Mouse (Mus musculus) frontal cortex, adult (tissue): ENCODE results near the gene Gbx1.

Experiments
- ATAC-seq: cut with Nextera tagmentation; 2 replicates; pipeline ENCODE4 v1.9.2; 2017; ENCODE audit warnings: mild to moderate bottlenecking, moderate library complexity, mixed read lengths; ENCODE audit not compliant: low TSS enrichment

The Gbx1 gene

DNA sequence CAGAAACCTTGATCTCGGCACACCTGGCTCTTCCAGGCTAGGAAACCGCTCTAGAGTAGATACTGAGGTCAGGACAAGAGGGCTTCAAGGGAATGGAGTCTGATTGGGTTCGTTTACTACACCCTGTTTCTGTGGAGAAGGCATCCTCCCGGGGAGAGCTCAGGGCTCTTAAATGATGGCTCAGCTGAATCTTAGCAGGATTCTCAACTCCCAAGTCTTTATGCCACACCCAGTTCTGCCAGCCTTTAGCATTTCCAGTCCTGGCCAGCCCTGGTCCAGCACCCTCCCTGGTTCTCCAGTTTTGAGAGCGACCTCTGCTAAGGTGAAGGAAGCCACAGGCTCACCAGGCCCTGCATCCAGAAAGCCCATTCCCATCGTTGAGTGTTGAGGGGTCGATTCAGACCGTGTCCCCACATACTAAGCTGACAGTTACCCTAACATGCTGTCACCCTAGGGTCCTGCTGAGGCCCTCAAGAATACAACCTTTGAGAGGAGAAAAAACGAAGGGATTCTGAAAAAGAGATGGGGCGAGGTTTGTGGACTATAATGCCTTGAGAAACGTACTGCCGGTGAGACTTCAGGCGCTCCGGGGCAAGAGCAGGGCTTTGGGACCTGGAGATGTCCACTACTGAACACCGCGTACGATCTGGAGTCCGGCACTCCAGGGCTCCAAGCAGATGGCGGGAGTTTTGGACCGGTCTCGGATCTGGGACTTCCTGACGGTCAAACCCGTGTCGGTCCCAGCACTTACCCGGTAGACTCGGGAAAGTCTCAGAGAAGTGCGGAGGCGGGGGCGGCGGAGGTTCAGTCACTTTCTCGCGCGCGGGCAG is 1.4 kb downstream of the Gbx1 start:
- no peak; the same call in 1 of the 2 replicates for ATAC-seq

DNA sequence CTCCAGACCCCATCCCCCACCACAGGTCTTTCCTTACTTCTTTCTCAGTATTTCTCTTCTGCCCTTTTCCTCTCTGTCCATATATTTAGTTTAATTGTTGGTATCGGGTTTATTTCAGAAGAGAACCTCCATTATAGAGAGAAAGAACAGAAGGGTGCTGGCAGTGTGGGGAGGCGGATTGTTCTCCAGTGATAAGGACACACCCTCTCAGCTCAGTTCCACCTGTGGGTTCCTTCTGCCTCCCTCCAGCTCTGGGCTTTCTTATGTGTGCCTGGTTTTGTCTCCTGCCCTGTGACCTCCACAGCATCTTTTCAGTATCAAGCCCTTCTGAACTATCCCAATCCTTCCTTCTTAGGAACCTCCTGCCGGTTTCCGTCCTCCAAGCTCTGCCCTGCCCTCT is 2.5 kb downstream of the Gbx1 start:
- ATAC-seq, result no peak

DNA sequence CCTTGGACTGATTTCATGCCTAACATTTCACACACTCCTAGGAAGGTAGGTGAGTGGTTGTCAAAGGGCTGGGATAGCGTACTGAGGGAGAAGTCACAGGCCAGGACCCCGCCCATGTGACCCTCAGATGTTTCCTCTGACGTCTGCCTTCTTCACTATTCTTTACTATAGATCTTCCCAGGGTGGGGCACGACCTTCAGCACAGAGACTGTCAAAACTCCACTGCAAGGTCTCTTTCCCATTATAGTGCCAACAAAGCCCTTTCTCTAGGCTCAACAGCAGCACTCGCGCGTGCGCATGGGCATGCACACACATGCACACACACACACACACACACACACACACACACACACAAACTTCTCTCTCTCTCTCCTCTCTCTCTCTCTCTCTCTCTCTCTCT is 3.2 kb downstream of the Gbx1 start:
- no peak for ATAC-seq

DNA sequence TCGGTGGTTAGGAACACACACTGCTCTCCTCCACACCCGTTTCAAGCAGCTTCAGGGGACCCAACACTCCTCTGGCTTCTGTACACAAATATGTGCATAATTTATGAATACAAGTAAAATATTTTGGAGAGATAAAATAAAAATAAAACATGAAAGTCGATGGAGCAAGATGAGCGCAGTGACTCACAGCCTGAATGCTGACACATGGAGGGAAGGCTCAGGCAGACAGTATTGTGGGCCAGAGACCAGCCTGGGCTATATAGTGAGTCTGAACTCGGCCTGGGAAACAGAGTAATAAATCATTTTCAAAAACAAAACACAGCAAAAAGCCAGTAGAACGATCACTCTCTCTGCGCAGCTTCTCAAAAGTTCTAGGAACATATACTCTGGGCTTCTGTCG is 5.6 kb downstream of the Gbx1 start:
- no peak for ATAC-seq

DNA sequence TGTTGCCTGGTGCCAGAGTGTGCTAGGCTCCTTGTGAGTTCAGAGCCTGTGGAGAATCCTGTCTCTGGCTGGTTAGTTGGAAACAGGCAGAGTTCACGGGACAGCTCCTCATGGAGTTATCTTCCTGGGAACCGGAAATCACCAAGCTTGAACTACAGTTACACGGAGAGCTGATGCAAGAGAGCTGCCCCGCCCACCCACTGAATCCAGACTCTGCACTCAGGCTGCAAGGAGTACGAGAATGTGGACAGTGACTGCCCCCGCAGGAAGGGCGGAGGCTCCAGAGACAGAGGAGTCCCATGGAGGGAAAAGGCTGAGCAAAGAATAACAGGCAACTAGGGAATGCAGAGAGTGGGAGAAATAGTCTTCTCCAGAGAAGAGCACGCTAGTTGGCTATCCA is 14.7 kb downstream of the Gbx1 start:
- no peak for ATAC-seq

DNA sequence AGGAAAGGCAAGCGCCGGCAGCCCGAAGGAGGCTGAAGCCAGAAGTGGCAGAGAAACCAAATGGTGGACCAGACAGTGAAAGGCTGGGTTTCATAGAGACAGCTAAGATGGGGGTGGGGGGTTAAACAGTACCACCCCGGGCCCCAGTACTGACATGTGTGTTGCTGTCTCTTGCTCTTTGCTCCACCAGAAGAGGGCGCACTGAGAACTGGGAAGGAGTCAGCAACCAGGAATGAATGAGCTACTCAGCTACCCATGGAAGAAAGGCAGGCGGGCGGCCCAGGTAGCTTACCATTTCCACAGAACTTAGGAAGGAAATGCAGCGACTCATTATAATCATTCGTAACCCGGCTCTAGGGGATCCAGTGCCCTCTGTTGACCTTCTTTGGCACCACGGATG is 16.4 kb downstream of the Gbx1 start:
- peak; percentile 65 for ATAC-seq

DNA sequence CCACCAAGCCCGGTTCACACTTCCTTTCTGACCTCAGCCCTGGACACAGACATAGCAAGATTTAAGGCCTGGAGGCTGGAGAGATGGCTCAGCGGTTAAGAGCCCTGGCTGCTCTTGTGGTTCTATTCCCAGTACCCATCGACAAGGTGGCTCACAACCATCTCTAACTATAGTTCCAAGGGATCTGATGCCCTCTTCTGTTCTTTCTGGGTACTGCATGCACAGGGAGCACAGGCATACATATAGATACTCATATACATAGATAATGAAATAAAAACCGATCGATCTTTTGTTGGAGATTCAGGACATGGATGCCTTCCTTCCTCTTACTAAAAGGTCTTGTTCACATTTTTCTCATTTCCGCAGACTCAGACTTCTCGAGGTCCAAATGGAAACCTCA is 18.6 kb downstream of the Gbx1 start:
- ATAC-seq, result no peak

DNA sequence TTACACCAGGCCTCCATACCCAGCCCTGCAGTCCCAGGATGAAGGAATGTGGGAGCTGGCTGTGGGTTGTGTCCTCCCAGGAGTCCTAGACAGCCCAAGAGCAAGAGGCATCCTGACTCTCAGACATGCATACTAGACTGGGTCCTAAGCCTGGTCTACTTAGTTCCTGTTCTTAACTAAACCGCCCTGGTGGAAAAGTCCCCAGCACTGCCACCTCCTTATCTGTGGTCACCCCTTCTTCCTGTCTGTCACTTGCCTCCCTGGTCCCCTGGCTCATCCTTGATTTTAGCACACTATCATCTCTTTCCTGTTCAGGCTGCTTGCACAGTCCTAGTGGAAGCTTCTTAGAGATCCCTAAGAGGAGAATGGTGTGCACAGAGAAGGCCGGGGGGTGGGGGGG is 21.5 kb downstream of the Gbx1 start:
- ATAC-seq, result no peak

DNA sequence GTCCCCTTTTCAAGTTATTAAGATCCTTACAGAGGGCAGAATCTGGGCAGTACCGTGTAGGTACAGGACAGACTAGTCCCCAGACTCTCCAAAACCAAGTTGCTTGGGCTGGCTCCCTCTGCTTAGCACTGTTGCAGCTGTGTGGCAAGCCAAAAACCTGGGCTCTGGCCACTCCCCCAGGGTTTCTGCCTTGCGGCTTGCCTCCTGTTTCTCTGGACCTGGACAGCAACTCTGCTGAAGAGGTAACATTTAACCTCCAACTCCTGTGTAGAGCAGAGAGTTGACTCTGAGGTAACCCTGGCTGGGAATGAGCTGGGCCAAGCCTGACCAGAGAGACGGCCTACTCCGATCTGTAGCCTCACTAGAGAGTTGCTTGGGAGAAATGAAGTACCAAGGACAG is 24.2 kb downstream of the Gbx1 start:
- ATAC-seq, result no peak

DNA sequence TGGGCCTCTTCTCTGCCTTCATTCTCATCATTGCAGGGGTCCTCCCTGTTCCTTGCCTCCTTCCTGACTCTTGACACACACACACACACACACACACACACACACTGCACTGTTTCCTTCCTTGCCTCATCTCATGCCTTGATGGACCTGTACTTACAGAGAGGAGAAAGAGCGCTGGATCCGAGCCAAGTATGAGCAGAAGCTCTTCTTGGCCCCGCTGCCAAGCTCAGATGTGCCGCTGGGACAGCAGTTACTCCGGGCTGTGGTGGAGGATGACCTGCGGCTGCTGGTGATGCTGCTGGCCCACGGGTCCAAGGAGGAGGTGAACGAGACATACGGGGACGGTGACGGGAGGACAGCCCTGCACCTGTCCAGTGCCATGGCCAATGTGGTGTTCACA is 26.2 kb downstream of the Gbx1 start:
- ATAC-seq, result no peak

DNA sequence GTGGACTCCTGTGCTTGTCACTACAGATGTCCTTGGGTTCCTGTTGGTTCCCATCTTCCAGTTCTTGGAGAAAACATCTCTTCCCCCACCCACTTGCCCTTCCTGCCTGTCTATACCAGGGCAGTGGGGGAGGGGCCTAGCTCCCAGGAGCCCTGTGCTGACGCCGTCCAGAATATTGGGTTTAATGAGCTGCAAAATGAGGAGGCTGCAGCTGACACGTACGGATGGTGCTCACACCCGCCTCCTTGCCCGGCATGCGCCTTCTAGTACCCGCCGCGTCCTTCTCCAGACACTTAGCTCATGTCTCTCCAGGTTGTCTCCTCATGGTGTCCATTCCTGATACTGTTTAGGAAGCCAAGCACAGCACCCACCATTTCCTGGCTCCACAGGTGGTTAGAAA is 27.9 kb downstream of the Gbx1 start:
- peak; percentile 53 for ATAC-seq

DNA sequence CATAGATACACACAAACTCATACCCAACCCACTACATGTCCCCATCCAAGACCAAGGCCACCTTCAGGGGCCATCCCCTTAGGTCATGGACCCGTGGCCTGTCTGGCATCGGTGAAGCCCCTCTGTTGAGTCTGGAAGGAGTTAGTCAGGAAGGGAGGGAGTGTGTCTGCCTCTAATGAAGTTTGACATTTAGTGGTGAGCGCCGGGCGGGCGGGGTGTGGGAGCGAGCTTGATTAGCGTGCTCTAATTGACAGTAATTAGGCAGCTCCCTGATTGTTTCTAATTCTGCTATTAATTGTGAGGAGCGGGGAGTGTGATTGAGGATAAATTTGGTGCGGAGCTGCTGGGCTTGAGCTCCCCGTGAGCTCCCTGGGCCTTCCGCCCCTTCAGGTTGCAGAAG is 29.5 kb downstream of the Gbx1 start:
- no peak for ATAC-seq

DNA sequence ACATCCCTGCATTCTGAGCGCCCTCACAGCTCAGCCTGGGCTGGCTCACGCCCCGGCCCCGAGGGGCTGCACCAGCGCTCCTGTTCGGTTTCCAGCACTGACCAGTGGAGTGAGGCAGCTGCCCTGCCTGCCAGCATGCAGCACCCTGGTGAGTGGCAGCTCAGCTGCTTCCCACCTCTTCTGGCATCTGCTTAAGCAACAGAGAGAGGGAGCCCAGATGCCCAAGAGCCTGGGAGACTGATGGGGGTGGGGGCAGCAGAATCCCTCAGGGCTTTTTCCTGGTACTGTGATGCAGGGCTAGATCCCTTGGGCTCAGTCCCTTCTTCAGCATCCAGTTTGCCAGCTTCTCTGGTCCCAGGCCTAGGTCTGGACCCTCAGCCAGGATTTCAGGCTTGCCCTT is 30.2 kb downstream of the Gbx1 start:
- peak; percentile 74 for ATAC-seq

DNA sequence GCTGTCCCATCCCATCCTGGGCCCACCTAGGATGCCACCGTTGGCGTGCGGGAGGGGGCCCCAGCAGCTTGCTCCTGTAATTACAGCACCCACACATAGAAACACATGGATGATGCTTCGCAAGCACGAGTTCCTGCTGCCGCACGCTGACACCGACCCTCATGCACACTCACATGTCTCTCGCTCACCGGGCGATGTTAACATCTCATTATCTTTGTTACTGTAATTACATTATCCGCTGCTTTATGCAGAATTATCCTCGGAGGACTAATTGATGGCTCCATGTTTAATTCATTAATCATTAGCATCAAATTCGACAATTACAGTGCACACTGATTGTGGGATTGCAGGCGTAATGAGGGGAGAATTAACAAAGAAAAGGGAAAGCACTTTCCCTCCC is 32.0 kb downstream of the Gbx1 start:
- no peak for ATAC-seq

DNA sequence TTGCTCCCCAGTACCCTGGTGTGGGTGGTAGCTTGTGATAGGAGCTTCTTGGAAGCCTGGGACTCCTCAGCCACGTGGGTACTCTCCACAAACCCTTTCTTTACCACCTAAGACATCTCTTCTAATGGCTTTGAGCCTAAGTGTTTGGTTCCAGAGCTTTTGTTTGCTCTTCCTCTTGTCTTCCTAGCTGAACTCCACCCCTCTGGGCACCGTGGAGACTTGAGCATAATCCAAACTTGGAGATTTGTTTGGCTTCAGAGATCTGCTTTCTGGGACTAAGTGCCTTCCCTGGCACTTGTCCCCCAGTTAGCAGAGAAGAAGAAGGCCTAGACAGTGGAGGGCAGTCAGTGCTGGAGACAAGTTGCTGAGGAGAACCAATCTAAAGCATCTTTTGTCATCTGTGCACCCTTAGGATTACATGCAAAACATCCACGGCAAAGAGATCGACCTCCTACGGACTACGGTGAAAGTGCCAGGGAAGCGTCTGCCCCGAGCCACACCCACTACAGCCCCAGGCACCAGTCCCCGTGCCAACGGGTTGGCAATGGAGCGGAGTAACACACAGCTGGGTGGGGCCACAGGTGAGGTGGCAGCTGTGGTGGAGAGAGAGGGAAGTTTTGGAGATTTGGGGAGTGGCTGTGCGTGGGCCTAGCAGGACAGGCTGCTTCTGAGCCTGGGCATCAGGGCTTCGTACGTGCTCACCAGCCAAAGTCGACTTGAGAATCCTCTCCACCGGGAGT is 34.3 kb downstream of the Gbx1 start:
- no peak for ATAC-seq

DNA sequence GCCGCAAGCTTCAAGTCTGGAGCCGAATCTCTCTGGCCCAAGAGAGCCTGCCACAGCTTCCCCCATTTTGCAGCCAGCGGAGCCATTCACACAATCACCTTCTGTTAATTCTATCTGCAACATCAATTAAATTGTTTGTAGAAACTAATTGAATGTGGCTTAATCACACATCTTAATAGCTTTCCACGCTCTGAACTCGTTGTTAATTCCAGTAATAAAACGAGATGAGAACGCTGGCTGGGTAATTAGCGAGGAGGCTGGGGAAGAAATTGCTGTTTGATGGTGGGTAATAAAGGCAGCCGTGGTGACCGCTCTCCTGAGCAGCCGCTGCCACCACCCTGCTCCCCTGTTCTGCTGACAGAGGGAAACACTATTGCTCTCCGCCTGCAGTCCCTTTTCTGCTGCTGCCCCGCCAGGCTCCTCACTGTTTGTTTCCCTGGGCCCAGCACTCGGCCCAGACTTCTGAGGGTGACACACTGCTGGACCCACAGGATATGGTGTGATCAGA is 36.5 kb downstream of the Gbx1 start:
- no peak for ATAC-seq

DNA sequence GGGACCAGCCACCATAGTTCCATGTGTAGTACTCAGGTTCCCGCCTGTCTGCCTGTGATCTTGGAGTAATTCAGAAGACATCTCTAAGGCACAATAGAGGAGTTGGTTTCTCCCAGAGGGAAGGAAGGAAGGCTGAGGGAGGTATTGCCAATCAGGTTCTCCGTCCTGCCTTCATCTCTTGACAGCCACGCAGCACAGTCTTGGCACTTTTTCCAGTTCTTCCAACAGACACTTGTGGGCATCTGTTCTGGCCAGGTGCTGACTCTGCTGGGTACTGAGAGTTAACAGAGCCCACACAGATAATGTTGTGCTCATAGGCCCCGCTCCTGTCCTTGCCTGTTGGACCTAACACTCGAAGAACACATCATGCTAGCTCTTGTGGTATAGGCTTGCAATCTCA is 40.3 kb downstream of the Gbx1 start:
- ATAC-seq, result no peak

DNA sequence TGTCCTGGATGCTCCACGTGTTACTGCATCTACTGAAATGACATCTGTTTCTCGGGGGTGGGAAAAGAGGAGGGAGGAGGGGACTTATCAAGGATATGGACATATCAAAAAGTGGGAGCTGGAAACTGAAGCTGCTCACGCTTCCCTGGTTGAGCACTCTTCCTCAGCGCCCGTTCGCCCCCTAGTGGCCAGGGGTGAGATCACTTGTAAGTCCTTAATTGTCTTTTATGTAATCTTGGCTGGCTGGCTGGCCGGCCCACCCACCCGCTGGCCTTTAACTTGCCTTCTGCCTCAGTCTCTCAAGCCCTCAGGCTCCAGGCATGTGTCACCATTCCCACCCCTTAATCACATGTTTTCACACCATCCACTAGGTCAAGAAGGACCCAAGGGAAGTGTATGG is 40.9 kb downstream of the Gbx1 start:
- ATAC-seq, result peak; percentile 45

DNA sequence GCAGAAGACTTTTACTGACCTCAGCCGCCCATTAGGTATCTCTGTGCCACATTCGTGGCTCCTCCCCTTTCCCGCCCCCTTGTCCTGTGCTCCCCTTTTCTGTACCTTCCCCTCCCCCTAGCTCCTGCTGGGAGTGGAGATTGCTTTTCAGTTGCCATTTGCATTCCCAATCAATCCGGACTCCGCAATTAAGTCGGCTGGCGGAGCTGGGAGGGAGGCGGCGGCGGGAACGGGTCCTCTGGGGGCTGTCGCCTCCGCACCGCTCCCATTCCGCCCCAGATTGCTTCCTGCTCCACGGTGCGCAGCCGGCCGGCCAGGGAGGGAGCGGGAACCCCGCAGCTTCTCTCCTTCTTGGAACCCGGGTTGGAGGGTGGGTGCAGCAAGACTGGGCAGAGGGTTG is 42.0 kb downstream of the Gbx1 start:
- ATAC-seq, result no peak

DNA sequence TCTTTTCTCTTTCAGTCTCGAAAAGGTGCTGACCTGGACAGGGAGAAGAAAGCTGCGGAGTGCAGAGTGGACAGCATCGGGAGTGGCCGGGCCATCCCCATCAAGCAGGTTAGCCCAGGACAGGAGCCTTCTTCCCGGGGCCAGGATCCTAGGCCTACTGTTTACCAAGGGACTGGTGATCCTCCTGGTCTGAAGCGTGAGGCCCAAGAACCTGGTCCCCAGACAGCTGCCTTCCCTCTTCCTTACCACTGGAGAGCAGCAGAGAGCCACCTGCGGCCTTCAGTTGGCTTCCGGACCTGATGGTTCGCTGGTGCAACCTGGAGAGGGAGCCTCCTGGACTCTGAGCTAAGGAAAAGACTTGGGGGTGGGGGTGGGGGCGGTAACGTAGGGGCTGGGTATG is 43.7 kb downstream of the Gbx1 start:
- ATAC-seq, result peak; percentile 54

DNA sequence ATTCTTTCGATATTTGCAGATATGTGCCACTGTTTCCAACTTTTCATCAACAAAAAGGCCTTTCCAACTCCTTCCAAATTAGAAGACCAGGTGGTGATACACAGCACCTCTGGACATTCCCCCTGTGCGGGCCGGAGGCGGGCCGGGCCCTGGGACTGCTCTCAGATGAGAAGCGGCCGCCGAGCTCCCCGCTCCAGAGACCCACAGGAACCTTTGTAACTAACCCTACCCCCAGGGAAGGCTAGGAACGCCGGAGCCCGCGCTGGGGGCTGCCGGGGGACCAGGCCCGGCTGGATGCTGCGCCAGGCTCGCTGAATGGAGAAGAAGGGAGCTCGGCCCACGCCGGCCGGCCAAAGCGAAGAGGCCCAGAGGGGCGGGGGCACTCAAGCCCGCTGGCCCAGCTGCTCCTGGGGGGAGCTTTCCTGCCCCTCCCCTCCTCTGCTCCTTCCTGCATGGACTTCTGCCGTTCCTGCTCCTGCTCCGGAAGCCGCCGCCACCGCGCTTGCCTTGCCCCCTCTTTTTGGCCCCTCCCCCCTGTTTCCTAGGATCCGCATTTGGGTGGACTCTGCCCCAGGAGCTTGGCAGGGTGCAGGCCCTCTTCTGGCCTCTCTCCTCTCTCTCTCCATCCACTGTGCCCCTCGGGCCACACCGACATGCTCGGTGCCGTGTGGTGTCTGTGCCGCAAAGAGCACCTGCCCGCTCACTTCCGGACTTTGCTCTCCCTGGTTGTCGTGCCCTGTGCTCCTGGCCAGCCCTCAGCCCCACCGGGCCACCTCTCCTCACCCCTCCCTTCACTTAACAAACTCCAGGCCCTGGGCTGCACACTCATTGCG is 44.5 kb downstream of the Gbx1 start:
- ATAC-seq, result no peak

DNA sequence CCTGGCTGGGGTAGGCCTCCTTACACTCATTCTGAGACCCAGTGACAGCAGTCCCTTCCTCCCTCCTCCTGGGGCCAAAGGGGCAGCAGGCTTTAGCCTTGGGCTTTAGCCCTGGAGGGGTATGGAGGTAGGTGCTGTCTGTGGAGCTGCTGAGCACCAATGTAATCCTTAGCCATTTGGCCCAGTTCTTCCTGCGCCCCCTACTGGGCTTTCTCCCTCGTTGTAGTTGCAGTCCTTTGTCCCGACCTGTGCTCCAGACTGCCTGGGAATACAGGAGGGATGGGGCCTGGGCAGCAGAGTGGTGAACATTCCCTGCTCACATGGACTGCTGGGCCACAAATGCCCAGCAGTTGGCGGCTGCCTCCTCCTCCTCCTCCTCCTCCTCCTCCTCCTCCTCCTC is 45.4 kb downstream of the Gbx1 start:
- ATAC-seq, result peak; percentile 21; the same call in 1 of the 2 replicates
